Mouse (Mus musculus): ENCODE measurements around the gene Gm49340.
"Not testable (repeated sequence)": the region's sequence is repeated elsewhere in the genome, so short reads cannot be mapped to it uniquely, and the experiment has no call there.

Gene Gm49340

DNA sequence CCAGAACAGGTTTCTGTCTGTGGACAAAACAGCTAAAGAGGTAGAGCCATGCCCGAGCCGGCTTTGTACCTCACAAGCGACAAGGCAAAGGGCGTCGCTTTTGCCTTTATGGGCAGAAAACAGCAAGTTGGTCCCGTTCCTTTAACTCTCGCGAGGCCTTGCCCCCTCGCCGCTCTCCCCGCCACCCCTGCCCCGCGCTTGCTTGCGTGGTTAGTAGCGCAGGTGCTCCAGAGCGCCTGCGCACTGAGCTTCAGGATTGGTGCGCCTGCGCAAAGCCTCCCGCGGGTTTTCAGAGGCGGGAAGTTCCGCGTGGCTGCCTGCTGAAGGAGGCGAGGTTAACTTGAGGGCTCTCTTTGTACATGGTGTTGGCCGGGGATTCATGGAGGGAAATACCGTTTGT, at the start of gene Gm49340, which contains the start of the genes Aspa and Spata22:
Gene Gm49340 (plus strand): TSS at position 300 of the 400 bp plus-strand sequence.
Gene Aspa (minus strand): TSS at position 155 of the 400 bp plus-strand sequence.
Gene Spata22 (plus strand): TSS at position 300 of the 400 bp plus-strand sequence.
- no peak for DNase-seq (ENCODE audit: low spot score)

GRCm38 (mm10) chr11:73280710-73281109, 48.8 kb upstream of the Gm49340 start:
- DNase-seq (ENCODE audit: low spot score): no peak

- DNase-seq (ENCODE audit: low spot score): peak; percentile 65
Observed at GRCm38 (mm10) chr11:73281528-73282027, 48.0 kb upstream of the Gm49340 start.

- no peak for DNase-seq (ENCODE audit: low spot score)
Observed at GRCm38 (mm10) chr11:73283369-73283768, 46.2 kb upstream of the Gm49340 start.

DNA sequence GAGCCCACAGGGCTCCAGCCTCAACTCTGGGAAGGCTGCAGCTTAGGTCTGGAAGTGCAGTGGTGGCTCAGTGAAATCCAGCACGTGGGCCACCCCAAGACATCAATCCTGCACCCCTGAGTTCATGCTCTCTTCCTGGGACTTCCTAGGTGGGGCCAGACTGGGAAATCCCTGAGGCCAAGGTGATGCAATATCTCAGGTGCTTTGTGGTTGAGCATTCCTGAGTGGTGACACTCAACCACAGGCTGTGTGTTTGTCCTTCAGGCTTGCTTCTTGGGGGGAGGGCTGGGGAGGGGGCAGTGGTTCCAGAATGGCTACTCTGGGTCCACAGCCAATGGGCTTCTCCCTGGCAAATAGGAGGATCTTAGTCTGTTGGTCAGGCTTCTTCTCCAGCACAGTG, 45.6 kb upstream of the Gm49340 start:
- DNase-seq (ENCODE audit: low spot score): no peak

DNA sequence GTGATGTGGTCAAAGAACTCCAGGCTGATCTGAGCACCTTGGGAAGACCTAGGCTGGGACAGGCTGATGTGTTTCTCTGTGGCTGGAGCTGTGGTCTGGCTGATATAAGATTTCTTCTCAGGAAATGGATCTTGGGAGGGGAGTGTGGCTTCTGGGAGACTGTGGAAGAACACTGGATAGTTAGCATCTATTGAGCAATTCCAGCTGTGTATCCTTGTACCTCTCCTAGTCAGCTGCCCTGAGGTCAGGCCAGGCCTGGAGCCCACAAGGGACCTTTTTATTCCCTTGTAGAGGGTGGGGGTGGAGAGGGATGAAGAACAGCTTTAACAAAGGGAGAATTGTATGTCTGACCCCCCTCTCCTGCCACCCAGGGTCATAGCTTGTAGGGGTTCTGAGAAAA, 45.2 kb upstream of the Gm49340 start:
- no peak for DNase-seq (ENCODE audit: low spot score)

GRCm38 (mm10) chr11:73289621-73290020, 39.9 kb upstream of the Gm49340 start:
- DNase-seq (ENCODE audit: low spot score): no peak

GRCm38 (mm10) chr11:73303123-73303522, 26.4 kb upstream of the Gm49340 start:
- DNase-seq (ENCODE audit: low spot score): no peak

- DNase-seq (ENCODE audit: low spot score): no peak
Observed at GRCm38 (mm10) chr11:73315961-73316360, 13.6 kb upstream of the Gm49340 start.

DNA sequence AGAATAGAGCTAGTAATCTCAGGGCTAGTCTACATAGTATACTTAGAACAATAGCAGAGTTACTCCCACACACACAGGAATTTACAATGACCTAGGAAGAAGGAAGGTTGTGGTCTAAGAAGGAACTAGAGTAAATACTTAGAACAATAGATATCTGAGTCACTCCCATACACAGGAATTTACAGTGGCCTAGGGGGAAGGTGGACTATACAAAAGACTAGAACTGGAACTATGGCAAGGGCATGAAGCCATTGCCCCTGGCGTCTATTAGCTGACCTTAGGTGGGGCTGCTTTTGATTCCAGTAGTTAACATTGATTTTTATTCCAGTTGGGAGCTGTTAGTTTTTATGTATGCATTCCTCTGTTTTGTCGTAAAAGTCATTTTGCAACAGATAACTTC, 11.0 kb upstream of the Gm49340 start:
- DNase-seq (ENCODE audit: low spot score): not testable (repeated sequence)

DNA sequence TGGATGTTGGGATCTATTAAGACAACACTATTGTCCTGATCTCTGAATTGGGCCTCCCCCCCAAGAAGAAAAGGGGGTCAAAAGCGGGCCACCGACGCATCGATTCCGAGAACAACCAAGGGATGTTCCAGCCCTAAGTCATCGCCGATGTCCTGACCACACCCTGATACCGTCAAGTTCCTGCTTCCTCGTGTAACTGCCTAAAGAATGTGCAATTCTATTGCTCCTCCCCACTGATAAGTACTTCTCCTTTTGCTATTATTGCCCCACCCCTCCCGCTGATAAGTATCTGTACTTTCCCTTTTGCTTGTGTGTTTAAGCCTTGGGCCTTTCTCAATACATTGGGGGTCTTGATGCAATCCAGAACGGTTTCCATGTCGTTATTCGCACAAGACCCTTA, 8.5 kb upstream of the Gm49340 start:
- not testable (repeated sequence) for DNase-seq (ENCODE audit: low spot score)

DNA sequence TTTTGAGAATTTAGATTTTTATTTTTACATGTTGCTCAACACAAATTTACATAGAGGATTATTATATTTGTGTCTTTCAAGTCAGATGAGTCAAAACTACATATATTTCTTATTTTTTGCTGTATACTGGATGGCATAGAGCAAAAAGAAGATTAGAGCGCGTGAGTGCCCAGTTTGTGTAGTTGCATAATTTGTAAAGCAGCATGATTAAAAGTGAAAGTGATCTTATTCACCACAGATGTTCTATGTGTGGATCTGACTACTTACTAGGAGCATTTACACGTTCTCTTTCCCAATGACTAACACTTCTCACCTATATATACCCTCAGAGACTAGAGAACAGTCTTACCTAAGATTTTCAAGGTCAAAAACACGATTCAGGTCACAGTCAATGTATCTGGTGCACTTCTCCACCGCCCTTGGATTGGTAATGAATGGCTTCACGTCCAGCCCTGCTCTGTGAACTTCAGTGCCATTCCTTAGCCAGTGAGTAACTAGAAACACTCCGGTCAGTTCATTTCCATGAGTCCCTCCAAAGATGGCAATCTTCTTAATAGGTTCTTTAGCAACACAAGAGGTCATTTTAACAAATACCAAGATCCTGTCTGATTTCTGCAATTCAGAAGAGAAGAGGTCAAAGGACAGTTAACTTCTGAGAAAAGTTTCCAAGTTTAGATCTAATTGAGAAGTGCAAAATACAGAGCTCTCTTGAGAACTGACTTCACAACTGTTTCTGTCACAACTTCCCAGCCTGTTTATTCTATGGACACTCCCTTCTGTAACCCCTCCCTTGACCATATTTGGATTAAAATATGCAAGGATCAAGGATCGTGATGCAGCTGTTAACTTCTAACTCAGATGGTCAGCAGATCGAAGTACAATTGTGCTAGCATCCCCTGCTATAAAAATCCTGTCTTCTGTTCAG, 5.4 kb upstream of the Gm49340 start:
- no peak for DNase-seq (ENCODE audit: low spot score)

DNA sequence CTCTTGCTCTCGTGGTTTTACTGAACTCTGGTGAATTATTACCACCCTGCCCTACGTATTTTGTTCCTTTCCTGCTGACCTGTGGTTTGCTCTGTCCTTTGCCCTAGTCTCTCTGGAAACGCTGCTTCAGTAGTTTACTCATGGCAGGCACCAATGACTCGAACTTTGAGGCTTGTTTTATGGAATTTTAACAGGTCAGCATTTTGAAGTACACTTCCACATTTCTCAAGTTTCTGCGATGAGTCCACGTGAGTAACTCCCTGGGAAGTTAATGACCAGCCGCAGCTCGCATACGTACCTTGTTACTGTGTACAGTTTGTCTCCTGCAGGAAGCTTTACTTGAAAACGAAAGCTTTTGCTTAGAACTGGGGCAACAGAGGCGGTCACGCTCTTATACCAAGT, 3.1 kb upstream of the Gm49340 start:
- DNase-seq (ENCODE audit: low spot score): no peak

DNA sequence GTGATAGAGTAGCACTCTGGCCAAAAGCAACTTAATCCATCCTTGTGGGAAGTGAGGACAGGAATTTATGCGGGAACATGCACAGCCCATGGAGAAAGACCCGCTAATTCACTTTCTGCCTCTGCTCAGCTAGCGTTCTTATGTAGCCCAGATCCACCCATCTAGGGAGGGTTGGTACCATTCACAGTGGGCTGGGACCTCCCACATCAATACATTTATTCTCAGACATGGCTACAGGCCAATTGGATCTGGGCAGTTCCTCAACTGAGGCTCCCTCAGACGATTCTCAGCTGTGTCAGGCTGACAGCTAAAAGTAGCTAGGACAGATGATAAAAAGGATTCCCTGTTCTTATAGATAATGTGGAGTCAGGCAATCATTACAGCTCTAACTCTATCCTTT, 2.2 kb upstream of the Gm49340 start:
- DNase-seq (ENCODE audit: low spot score): no peak

- DNase-seq (ENCODE audit: low spot score): no peak
Observed at GRCm38 (mm10) chr11:73333357-73333756, 3.8 kb downstream of the Gm49340 start.

DNA sequence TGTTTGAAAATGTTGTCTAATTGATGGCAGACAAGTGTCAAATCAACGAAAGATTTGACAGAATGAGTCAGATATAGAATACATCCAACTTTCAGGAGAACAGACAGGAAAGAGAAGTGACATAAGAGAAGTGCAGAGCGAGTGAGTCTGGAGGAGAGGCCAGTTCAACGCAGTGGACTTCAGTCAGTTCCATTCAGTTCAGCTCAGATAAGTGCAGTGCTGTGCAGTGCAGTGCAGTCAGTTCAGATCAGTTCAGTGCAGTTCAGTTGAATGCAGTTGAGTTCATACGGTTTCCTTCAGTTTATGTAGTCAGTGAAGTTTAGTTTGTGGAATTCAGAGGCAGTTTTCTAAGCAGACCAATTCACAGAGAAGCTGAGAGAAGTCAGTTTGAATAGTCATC, 7.4 kb downstream of the Gm49340 start:
- no peak for DNase-seq (ENCODE audit: low spot score)

GRCm38 (mm10) chr11:73350483-73350882, 20.9 kb downstream of the Gm49340 start, which contains the start of gene Olfr20:
Olfr20 (plus strand) TSS chr11:73350783.
- DNase-seq (ENCODE audit: low spot score): no peak

DNA sequence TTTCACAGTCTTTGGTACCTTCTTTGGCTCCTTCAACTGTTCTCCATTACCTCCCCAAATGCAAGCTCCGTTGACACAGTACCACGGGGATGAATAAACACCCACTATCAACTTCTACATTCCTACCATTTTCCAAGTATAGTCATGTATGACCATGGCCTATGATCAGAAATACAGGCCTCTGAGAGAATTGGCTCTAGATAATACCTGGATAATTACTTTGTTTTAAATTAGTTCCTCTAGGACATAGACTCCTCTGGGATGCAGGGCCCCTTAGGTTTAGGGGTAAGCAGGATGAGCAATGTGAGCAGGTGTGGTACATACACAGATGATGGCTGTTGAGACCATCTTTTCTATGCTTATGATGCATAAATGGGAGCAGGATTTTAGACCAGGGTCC, 41.4 kb downstream of the Gm49340 start, which contains the start of gene Olfr376:
Gene Olfr376 (plus strand): TSS at position 301 of the 400 bp plus-strand sequence.
- DNase-seq (ENCODE audit: low spot score): no peak

DNA sequence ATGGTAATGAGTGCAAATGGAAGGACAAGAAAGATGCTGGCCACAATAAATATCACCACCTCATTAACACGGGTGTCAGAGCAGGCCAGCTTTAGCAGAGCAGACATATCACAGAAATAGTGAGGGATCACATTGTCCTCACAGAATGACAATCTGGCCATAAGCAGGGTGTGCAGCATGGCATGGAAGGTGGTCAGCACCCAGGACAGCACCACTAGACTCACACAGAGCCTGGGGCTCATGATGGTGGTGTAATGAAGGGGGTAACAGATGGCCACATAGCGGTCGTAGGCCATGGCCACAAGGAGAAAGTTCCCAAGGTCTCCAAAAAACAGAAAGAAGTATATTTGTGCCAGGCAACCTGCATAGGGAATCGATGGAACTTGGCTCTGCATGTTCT, 65.8 kb downstream of the Gm49340 start:
- no peak for DNase-seq (ENCODE audit: low spot score)

DNA sequence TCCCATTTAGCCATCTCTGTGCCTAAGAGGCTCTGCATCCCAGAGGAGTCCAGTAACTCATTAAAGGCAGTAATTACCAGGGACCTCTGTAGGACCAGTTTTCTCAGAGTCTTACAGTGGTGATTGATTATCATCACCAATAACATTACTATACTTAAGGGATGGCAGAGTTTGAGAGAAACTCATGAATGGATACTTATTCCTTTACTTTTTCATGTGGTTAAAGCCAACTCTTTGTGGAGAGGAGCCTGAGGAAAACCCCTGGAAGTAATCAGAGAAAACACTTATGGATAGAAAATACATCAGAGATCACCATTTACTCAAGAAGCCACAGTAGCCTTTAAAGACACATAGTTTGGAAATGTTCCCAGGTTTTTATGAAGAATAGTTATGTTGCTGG, 70.0 kb downstream of the Gm49340 start, which contains the start of gene Olfr1:
Gene Olfr1 (minus strand): TSS at position 101 of the 400 bp plus-strand sequence.
- DNase-seq (ENCODE audit: low spot score): no peak

All from layer of hippocampus, adult 9-10 months (tissue).